Mouse (Mus musculus): ENCODE measurements around the gene Eid3.

- TF ChIP-seq POLR2A (IDR thresholded peaks at IDR 0.05; ENCODE audit: low read depth, low read length) (no peak; the same call in 1 of the 2 replicates), CTCF (IDR thresholded peaks at IDR 0.05; ENCODE audit: extremely low read depth, insufficient read depth, insufficient read length, insufficient replicate concordance) (no peak)
Measured at GRCm38 (mm10) chr10:82860181-82860928, 6.1 kb upstream of the Eid3 start.
